Mouse (Mus musculus) brown adipose tissue, adult 24 weeks (tissue): ENCODE measurements around the gene Gm11444. TPM values are rescaled to one million over a fixed set of nuclear protein-coding genes. Genes with fewer than 3 reads are reported as not detected.
A peak's percentile ranks its signal among the peaks of the same experiment; 100 is the strongest.

Source experiments
- H3K27ac ChIP-seq: fragments of 200-500 bp; replicated peaks from 2 replicates; pipeline ENCODE4 v1.5.1; 2012; ENCODE audit warnings: low read depth, mild to moderate bottlenecking, low read length
- H3K4me1 ChIP-seq: fragments of 200-500 bp; 2 replicates; pipeline ENCODE4 v1.6.1; 2012; ENCODE audit warnings: low read length, mixed read lengths; ENCODE audit not compliant: control insufficient read depth, insufficient read depth, insufficient read length
- H3K4me3 ChIP-seq: fragments of 200-500 bp; 2 replicates; pipeline ENCODE4 v1.5.1; 2012; ENCODE audit warnings: low read depth, mild to moderate bottlenecking, low read length, moderate library complexity; ENCODE audit not compliant: insufficient read depth
- polyA plus RNA-seq: library from polyadenylated mRNA; stranded (reverse); fragments of >200 nt; gene quantifications from 2 replicates; pipeline ENCODE4 v1.2.4, GENCODE M21; 2012; ENCODE audit not compliant: missing spikeins, insufficient read depth, insufficient read length

Gm11444 gene
- polyA plus RNA-seq = not detected in 2 replicates

GRCm38 (mm10) chr11:85850233-85850632 lies at the start of gene Gm11444:
Gm11444 (minus strand) TSS chr11:85850333.
- Histone ChIP-seq H3K27ac (no peak within 1 kb of the TSS), H3K4me3 (no peak within 1 kb of the TSS), H3K4me1 (peaks cover 12% of the 10 kb centered on the region)

- H3K4me1 ChIP-seq = no peaks in the 10 kb centered on the region; the same call in 1 of the 2 replicates
- no peak overlapping the region for H3K4me3 ChIP-seq
- H3K27ac ChIP-seq = no peak overlapping the region
These were observed 46.3 kb upstream of the Gm11444 start for GRCm38 (mm10) chr11:85896335-85896985.

GRCm38 (mm10) chr11:85894731-85895545 lies 44.8 kb upstream of the Gm11444 start:
- Histone ChIP-seq H3K27ac (no peak overlapping the region), H3K4me1 (no peaks in the 10 kb centered on the region; the same call in 1 of the 2 replicates), H3K4me3 (peak overlapping the region; percentile 17)

- H3K27ac ChIP-seq = no peak overlapping the region
- no peaks in the 10 kb centered on the region; the same call in 1 of the 2 replicates for H3K4me1 ChIP-seq
- H3K4me3 ChIP-seq = no peak overlapping the region
These were observed 44.0 kb upstream of the Gm11444 start for GRCm38 (mm10) chr11:85894136-85894530.

GRCm38 (mm10) chr11:85893400-85894135 lies 43.4 kb upstream of the Gm11444 start:
- H3K4me1 ChIP-seq = no peaks in the 10 kb centered on the region; the same call in 1 of the 2 replicates
- no peak overlapping the region for H3K27ac ChIP-seq
- H3K4me3 ChIP-seq = no peak overlapping the region

GRCm38 (mm10) chr11:85892771-85893170 lies 42.6 kb upstream of the Gm11444 start:
- no peak overlapping the region for H3K27ac ChIP-seq
- H3K4me1 ChIP-seq = no peaks in the 10 kb centered on the region; the same call in 1 of the 2 replicates
- H3K4me3 ChIP-seq = no peak overlapping the region

GRCm38 (mm10) chr11:85891692-85892040 lies 41.5 kb upstream of the Gm11444 start:
- H3K4me1 ChIP-seq = no peaks in the 10 kb centered on the region; the same call in 1 of the 2 replicates
- H3K27ac ChIP-seq = no peak overlapping the region

GRCm38 (mm10) chr11:85891010-85891691 lies 41.0 kb upstream of the Gm11444 start:
- no peaks in the 10 kb centered on the region; the same call in 1 of the 2 replicates for H3K4me1 ChIP-seq
- H3K27ac ChIP-seq = no peak overlapping the region
- H3K4me3 ChIP-seq = no peak overlapping the region

More at GRCm38 (mm10) chr11:85891692-85892040, 41.5 kb upstream of the Gm11444 start:
- H3K4me3 ChIP-seq = no peak overlapping the region

GRCm38 (mm10) chr11:85890563-85890845 lies 40.4 kb upstream of the Gm11444 start:
- Histone ChIP-seq H3K4me3 (no peak overlapping the region), H3K4me1 (no peaks in the 10 kb centered on the region; the same call in 1 of the 2 replicates), H3K27ac (no peak overlapping the region)

- Histone ChIP-seq H3K4me3 (no peak overlapping the region), H3K27ac (no peak overlapping the region)
These were observed 39.8 kb upstream of the Gm11444 start for GRCm38 (mm10) chr11:85889730-85890562.

GRCm38 (mm10) chr11:85889056-85889729 lies 39.1 kb upstream of the Gm11444 start:
- no peak overlapping the region for H3K27ac ChIP-seq

More at GRCm38 (mm10) chr11:85889730-85890562, 39.8 kb upstream of the Gm11444 start:
- no peaks in the 10 kb centered on the region; the same call in 1 of the 2 replicates for H3K4me1 ChIP-seq

GRCm38 (mm10) chr11:85888451-85888961 lies 38.4 kb upstream of the Gm11444 start:
- Histone ChIP-seq H3K4me3 (no peak overlapping the region), H3K27ac (no peak overlapping the region)

More at GRCm38 (mm10) chr11:85889056-85889729, 39.1 kb upstream of the Gm11444 start:
- Histone ChIP-seq H3K4me3 (no peak overlapping the region), H3K4me1 (no peaks in the 10 kb centered on the region)

GRCm38 (mm10) chr11:85887801-85888450 lies 37.8 kb upstream of the Gm11444 start:
- Histone ChIP-seq H3K27ac (no peak overlapping the region), H3K4me1 (no peaks in the 10 kb centered on the region), H3K4me3 (no peak overlapping the region)

More at GRCm38 (mm10) chr11:85888451-85888961, 38.4 kb upstream of the Gm11444 start:
- H3K4me1 ChIP-seq = no peaks in the 10 kb centered on the region
